12 mouse cellular contexts compared by ENCODE assay signal in genomic region chr1:78204341-78204740, GRCm38 (mm10). TPM values are rescaled to one million over a fixed set of nuclear protein-coding genes. Genes with fewer than 3 reads are reported as not detected.
A peak's percentile ranks its signal among the peaks of the same experiment; 100 is the strongest.
DNase-seq lines count a peak whose midpoint lies in the region; ATAC-seq lines count a peak whose summit lies in the region.
"Had no signal": no experiment of that assay in that cellular context is flagged by ENCODE, and none has a peak within 500 bp of the region (broad histone marks: within the 10 kb centered on the region; RNA-seq: fewer than 3 reads in every experiment).

No protein-coding gene starts in this region.

- DNase-seq in heart, postnatal 25 days (ENCODE audit: low spot score) = no peak
- DNase-seq in retina, embryonic 14.5 days (ENCODE audit: low spot score) = peak; percentile 17
- DNase-seq in retina, postnatal 1 day = no peak
- DNase-seq in frontal cortex, postnatal 10 days (ENCODE audit: low spot score in 2 of 2) = no peak
- no peak for DNase-seq in urinary bladder, postnatal 10 days (ENCODE audit: low spot score)
- DNase-seq: kidney, postnatal 14 days had no signal

- WGBS in heart, embryonic 11.5 days (ENCODE audit: insufficient replicate concordance) = 19% methylated on average over 4 of the region's 4 CpGs
- 34% methylated on average over 4 of the region's 4 CpGs for WGBS in midbrain, embryonic 13.5 days

- no peak overlapping the region for H3K9ac ChIP-seq in heart, embryonic 11.5 days (ENCODE audit: low read depth, low read length)
- no peak overlapping the region for H3K9ac ChIP-seq in midbrain, embryonic 13.5 days (replicated peaks)
- H3K9ac ChIP-seq: forebrain, embryonic 15.5 days had no signal

- no peaks in the 10 kb centered on the region for H3K36me3 ChIP-seq in heart, embryonic 11.5 days (ENCODE audit: control insufficient read depth, insufficient read depth, low read length)
- no peaks in the 10 kb centered on the region for H3K36me3 ChIP-seq in midbrain, embryonic 13.5 days
- H3K36me3 ChIP-seq: forebrain, embryonic 15.5 days had no signal

- 0 out of 2 replicates have a peak, but pooled peaks cover 4% of the 10 kb centered on the region for H3K4me1 ChIP-seq in heart, embryonic 11.5 days (ENCODE audit: control insufficient read depth, insufficient read depth, low read length)
- H3K4me1 ChIP-seq in midbrain, embryonic 13.5 days (replicated peaks) = peaks cover 24% of the 10 kb centered on the region

- peaks cover 95% of the 10 kb centered on the region for H3K27me3 ChIP-seq in heart, embryonic 11.5 days (ENCODE audit: control insufficient read depth, insufficient read depth, low read length)
- peaks cover 95% of the 10 kb centered on the region for H3K27me3 ChIP-seq in midbrain, embryonic 13.5 days

- intact Hi-C loops in heart, postnatal 25 days (cut with DNase I) = no loop called here

- H3K9me3 ChIP-seq in heart, embryonic 11.5 days (replicated peaks; ENCODE audit: control insufficient read depth, low read length) = no peaks in the 10 kb centered on the region
- no peaks in the 10 kb centered on the region for H3K9me3 ChIP-seq in midbrain, embryonic 13.5 days
- H3K9me3 ChIP-seq: forebrain, embryonic 15.5 days had no signal

- no peak overlapping the region; the same call in 1 of the 2 replicates for H3K4me2 ChIP-seq in heart, embryonic 11.5 days
- H3K4me2 ChIP-seq in midbrain, embryonic 13.5 days (replicated peaks) = peak overlapping the region; percentile 55

- peak overlapping the region; percentile 32 for H3K4me3 ChIP-seq in heart, embryonic 11.5 days (ENCODE audit: low read depth, low read length)
- peak overlapping the region; percentile 38; the same call in 1 of the 2 replicates for H3K4me3 ChIP-seq in midbrain, embryonic 13.5 days (replicated peaks)

- ATAC-seq in heart, embryonic 11.5 days (replicated peaks; ENCODE audit: insufficient number of reproducible peaks, low FRiP score, low TSS enrichment) = no peak
- no peak for ATAC-seq in midbrain, embryonic 13.5 days
- ATAC-seq in inflammation-experienced regulatory T-cells, adult 6 months = no peak
- ATAC-seq: Patski had no signal

- no peak overlapping the region for H3K27ac ChIP-seq in heart, embryonic 11.5 days (ENCODE audit: low read depth, low read length)
- H3K27ac ChIP-seq in midbrain, embryonic 13.5 days = no peak overlapping the region
- H3K27ac ChIP-seq: forebrain, embryonic 15.5 days had no signal

RNA-seq across cellular contexts. Expression of gene Pax3, which starts 7.4 kb away (rescaled TPM):
- 0.19 and 0.24 TPM in 2 replicates for polyA plus RNA-seq in heart, embryonic 11.5 days (2014; fragmentation: Nextera tagmentation; extraction: Ambion mirVana)
- total RNA-seq in heart, postnatal 25 days (2021) = under 1 TPM in 1 of 2 experiments, not detected in 1; 0.06 TPM
- polyA plus RNA-seq in midbrain, embryonic 13.5 days (2015; fragmentation: Nextera tagmentation; extraction: Ambion mirVana) = 30.4 and 35.6 TPM in 2 replicates
- not detected for polyA plus RNA-seq in inflammation-experienced regulatory T-cells, adult 6 months (2017; shearing (Covaris generic))
- total RNA-seq: left cerebral cortex, adult 8-10 months had no signal

Comparison
In these comparisons a context has a peak if more than half of its experiments do, and no peak if none do; other contexts are left out.
1. RNA of gene Pax3, which starts 7.4 kb away (polyA plus RNA-seq): 30.4 to 35.6 TPM in midbrain, embryonic 13.5 days; 0.19 to 0.24 TPM in heart, embryonic 11.5 days and not detected in inflammation-experienced regulatory T-cells, adult 6 months; every median in the first group is over 10 times any median in the second.